Mouse (Mus musculus) intestine, embryonic 15.5 days (tissue): Measurements from ENCODE around the gene Polr2j. TPM values are rescaled to one million over a fixed set of nuclear protein-coding genes. Genes with fewer than 3 reads are reported as not detected.
A peak's percentile ranks its signal among the peaks of the same experiment; 100 is the strongest.
"Not testable (repeated sequence)": the region's sequence is repeated elsewhere in the genome, so short reads cannot be mapped to it uniquely, and the experiment has no call there.

Experiments used
- ATAC-seq: fragments of 200-750 bp; cut with Nextera tagmentation; 2 replicates; pipeline ENCODE4 v1.8.0; 2017; ENCODE audit warnings: moderate TSS enrichment, moderate library complexity
- H3K27ac ChIP-seq: fragments of 300-500 bp; sonication (generic); 2 replicates; pipeline ENCODE4 v1.5.1; 2015; ENCODE audit warnings: mild to moderate bottlenecking, inconsistent platforms
- H3K27me3 ChIP-seq: fragments of 300-500 bp; sonication (generic); replicated peaks from 2 replicates; pipeline ENCODE4 v1.6.1; 2015; ENCODE audit warnings: inconsistent platforms
- H3K36me3 ChIP-seq: fragments of 300-500 bp; sonication (generic); 2 replicates; pipeline ENCODE4 v1.6.1; 2015; ENCODE audit warnings: inconsistent platforms
- H3K4me1 ChIP-seq: fragments of 300-500 bp; sonication (generic); replicated peaks from 2 replicates; pipeline ENCODE4 v1.6.1; 2015; ENCODE audit warnings: inconsistent platforms
- H3K4me2 ChIP-seq: fragments of 300-500 bp; sonication (generic); replicated peaks from 2 replicates; pipeline ENCODE4 v1.6.1; 2015; ENCODE audit warnings: mild to moderate bottlenecking, inconsistent platforms
- H3K4me3 ChIP-seq: fragments of 300-500 bp; sonication (generic); replicated peaks from 2 replicates; pipeline ENCODE4 v1.5.1; 2015; ENCODE audit warnings: inconsistent platforms
- H3K9ac ChIP-seq: fragments of 300-500 bp; sonication (generic); 2 replicates; pipeline ENCODE4 v1.6.1; 2015; ENCODE audit warnings: inconsistent platforms
- H3K9me3 ChIP-seq: fragments of 300-500 bp; sonication (generic); 2 replicates; pipeline ENCODE4 v1.6.1; 2016; ENCODE audit warnings: inconsistent platforms
- WGBS: fragments of 180-500 bp; shearing (Covaris S2); methylation state at CpG from one replicate; pipeline ENCODE4 v1.1.7; 2015; 5-methylcytosine and 5-hydroxymethylcytosine counted together
- polyA plus RNA-seq: library from polyadenylated mRNA; unstranded; fragments of >200 nt; fragmentation: Nextera tagmentation; extraction: Ambion mirVana; gene quantifications from 2 replicates; pipeline ENCODE4 v1.2.1, GENCODE M21; 2015

Polr2j gene
- polyA plus RNA-seq, 1 experiment from 2014 or later = 236 TPM

- not testable (repeated sequence) for ATAC-seq, H3K9me3 ChIP-seq, H3K9ac ChIP-seq, H3K36me3 ChIP-seq, H3K27ac ChIP-seq, H3K4me3 ChIP-seq, H3K27me3 ChIP-seq, H3K4me2 ChIP-seq
- WGBS = 43% methylated on average over 4 of the region's 4 CpGs
- H3K4me1 ChIP-seq = peaks cover 17% of the 10 kb centered on the region
Measured at GRCm38 (mm10) chr5:136113546-136113945, 2.9 kb upstream of the Polr2j start.

DNA sequence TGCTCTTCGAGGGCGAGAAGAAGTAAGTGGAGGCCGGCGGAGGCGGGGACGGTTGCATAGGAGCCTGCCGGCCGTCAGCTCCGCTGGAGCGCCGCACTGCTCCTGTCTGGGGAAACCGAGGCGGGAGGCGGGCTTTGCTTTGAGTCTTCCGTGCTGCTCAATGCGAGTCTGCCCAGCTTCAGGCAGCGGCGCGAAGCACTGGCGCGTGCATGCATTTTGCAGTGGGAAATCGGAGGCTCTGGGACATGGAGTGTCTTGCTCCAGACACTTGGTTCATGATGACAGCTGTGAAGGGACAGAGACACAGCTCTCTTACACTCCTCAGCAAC lies 317 bp downstream of the Polr2j start:
- H3K4me2 ChIP-seq = peak overlapping the region; percentile 90
- H3K9ac ChIP-seq = peak overlapping the region; percentile 95
- H3K4me3 ChIP-seq = peak overlapping the region; percentile 99
- no peaks in the 10 kb centered on the region for H3K9me3 ChIP-seq
- peak; percentile 75 for ATAC-seq
- peaks cover 17% of the 10 kb centered on the region for H3K4me1 ChIP-seq
- H3K27me3 ChIP-seq = no peaks in the 10 kb centered on the region
- peaks cover 11% of the 10 kb centered on the region; the same call in 1 of the 2 replicates for H3K36me3 ChIP-seq
- WGBS = 0% methylated on average over 22 of the region's 22 CpGs
- H3K27ac ChIP-seq = peak overlapping the region; percentile 71; the same call in 1 of the 2 replicates

- H3K9ac ChIP-seq = no peak overlapping the region
- H3K9me3 ChIP-seq = no peaks in the 10 kb centered on the region
- no peaks in the 10 kb centered on the region for H3K27me3 ChIP-seq
- no peak overlapping the region for H3K27ac ChIP-seq
- H3K4me1 ChIP-seq = peaks cover 11% of the 10 kb centered on the region
- no peak for ATAC-seq
- no peak overlapping the region for H3K4me2 ChIP-seq
- H3K36me3 ChIP-seq = peaks cover 42% of the 10 kb centered on the region
- no peak overlapping the region for H3K4me3 ChIP-seq
- WGBS = 82% methylated on average over 10 of the region's 10 CpGs
Measured at GRCm38 (mm10) chr5:136122165-136122564, 5.7 kb downstream of the Polr2j start.

GRCm38 (mm10) chr5:136135571-136136291 lies 19.3 kb downstream of the Polr2j start, which contains the start of the genes Lrwd1 and Alkbh4:
Lrwd1 (minus strand) TSS chr5:136136074.
Alkbh4 (plus strand) TSS chr5:136136146.
- Histone ChIP-seq H3K4me1 (peaks cover 7% of the 10 kb centered on the region), H3K9me3 (no peaks in the 10 kb centered on the region), H3K27me3 (no peaks in the 10 kb centered on the region), H3K36me3 (peaks cover 29% of the 10 kb centered on the region), H3K4me2 (peak within 1 kb of the TSS; percentile 72), H3K9ac (peak within 1 kb of the TSS; percentile 75), H3K4me3 (peak within 1 kb of the TSS; percentile 64), H3K27ac (peak within 1 kb of the TSS; percentile 57; the same call in 1 of the 2 replicates)
- WGBS = under 1% methylated on average over 60 of the region's 60 CpGs
- ATAC-seq = peak; percentile 96

DNA sequence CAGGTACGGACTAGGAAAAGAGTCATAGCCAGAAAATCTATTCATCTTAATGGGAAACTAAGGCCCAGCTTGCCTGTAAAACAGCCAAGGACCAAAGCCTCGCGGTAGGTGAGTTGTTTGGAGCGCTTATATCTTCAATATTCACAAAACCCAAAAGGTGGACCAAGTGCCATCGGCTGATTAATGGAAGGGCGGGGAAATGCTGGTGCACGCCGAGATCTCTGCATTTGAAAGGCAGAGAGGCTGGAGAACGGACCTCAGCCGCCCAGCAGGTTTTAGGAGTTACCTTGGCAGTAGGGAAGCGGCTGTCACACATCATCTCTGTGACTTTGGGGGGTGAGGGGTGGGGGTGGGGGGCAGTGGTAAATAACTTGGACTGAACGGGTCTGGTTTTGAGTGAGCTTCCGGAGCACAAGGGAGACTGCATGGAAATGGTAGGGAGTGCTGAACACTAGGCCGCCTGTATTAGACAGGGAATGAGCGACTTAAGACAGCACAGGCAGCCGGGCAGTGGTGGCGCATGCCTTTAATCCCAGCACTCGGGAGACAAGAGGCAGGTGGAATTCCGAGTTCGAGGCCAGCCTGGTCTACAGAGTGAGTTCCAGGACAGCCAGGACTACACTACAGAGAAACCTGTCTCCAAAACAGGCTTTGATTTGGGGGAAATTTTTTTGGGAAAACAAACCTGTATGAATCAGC lies 20.0 kb downstream of the Polr2j start:
- Histone ChIP-seq H3K4me3 (peak overlapping the region; percentile 64), H3K9ac (peak overlapping the region; percentile 58), H3K36me3 (peaks cover 29% of the 10 kb centered on the region), H3K27ac (peak overlapping the region; percentile 1; the same call in 1 of the 2 replicates), H3K4me1 (peaks cover 7% of the 10 kb centered on the region), H3K27me3 (no peaks in the 10 kb centered on the region), H3K9me3 (no peaks in the 10 kb centered on the region), H3K4me2 (peak overlapping the region; percentile 72)
- 6% methylated on average over 20 of the region's 20 CpGs for WGBS
- ATAC-seq = peak; percentile 9; the same call in 1 of the 2 replicates

DNA sequence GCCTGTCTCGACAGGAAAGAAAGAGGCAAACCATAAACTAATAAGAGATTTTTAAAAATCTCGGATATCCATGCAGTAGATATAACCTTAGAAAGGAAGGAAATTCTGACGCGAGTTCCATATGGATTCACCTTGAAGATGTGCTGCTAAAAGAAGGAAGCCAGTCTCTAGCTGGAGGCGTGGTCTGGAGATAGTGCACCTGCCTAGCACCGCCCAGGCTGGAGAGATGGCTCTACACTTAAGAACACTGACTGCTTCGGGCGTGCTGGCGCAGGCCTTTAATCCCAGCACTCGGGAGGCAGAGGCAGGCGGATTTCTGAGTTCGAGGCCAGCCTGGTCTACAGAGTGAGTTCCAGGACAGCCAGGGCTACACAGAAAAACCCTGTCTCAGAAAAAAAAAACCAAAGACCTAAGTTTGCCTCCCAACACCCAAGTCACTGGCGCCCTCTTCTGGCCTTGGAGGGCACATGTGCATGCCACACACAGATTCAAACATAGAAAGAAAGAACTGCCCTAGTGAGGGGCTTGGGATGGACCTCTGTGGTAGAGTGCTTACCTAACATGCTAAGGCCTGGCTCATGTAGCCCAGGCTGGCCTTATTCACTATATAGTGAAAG lies 21.3 kb downstream of the Polr2j start:
- Histone ChIP-seq H3K36me3 (peaks cover 26% of the 10 kb centered on the region), H3K4me2 (no peak overlapping the region), H3K27ac (no peak overlapping the region), H3K4me1 (peaks cover 7% of the 10 kb centered on the region), H3K27me3 (no peaks in the 10 kb centered on the region), H3K4me3 (no peak overlapping the region), H3K9ac (no peak overlapping the region), H3K9me3 (no peaks in the 10 kb centered on the region)
- WGBS = 74% methylated on average over 13 of the region's 13 CpGs
- ATAC-seq = no peak

DNA sequence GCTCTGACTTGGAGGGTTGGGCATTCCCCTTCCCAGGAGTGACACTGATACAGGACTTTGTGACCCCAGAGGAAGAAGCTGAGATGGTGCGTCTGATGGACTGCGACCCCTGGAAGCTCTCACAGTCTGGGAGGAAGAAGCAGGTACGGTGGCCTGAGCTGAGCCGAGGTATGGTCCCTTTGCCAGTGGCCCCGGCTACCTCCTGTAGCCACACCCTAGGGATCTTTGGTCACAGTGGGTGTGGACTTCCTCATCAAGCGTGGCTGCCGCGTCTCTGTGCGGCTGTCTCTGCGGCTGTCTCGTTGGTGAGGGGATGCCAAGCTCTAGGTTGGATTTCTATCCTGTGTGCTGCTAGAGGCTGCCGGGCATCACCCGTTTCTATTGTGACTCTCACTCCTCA lies 23.0 kb downstream of the Polr2j start:
- Histone ChIP-seq H3K27me3 (no peaks in the 10 kb centered on the region), H3K27ac (no peak overlapping the region), H3K4me1 (peaks cover 7% of the 10 kb centered on the region), H3K4me3 (no peak overlapping the region), H3K4me2 (no peak overlapping the region), H3K36me3 (peaks cover 22% of the 10 kb centered on the region), H3K9ac (no peak overlapping the region), H3K9me3 (no peaks in the 10 kb centered on the region)
- WGBS = 89% methylated on average over 13 of the region's 13 CpGs
- ATAC-seq = no peak

DNA sequence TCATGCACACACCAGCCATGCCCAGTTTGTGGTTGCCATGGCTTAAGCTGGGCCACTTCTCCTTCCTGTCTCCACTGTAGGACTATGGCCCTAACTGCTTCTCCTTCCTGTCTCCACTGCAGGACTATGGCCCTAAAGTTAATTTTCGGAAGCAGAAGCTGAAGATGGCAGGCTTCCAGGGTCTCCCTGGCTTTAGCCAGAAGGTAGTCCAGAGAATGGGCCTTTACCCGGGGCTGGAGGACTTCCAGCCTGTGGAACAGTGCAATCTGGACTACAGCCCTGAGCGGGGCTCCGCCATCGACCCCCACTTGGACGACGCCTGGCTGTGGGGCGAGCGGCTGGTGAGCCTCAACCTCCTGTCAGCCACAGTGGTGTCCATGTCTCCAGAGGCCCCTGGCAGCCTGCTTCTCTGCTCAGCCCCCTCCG lies 23.6 kb downstream of the Polr2j start:
- no peak for ATAC-seq
- Histone ChIP-seq H3K4me1 (peaks cover 2% of the 10 kb centered on the region), H3K4me3 (no peak overlapping the region), H3K27me3 (no peaks in the 10 kb centered on the region), H3K36me3 (peaks cover 22% of the 10 kb centered on the region), H3K27ac (no peak overlapping the region), H3K4me2 (no peak overlapping the region), H3K9ac (no peak overlapping the region), H3K9me3 (no peaks in the 10 kb centered on the region)
- WGBS = 89% methylated on average over 10 of the region's 10 CpGs

GRCm38 (mm10) chr5:136142746-136143145 lies 26.3 kb downstream of the Polr2j start:
- ATAC-seq = no peak
- H3K4me2 ChIP-seq = no peak overlapping the region
- 84% methylated on average over 5 of the region's 5 CpGs for WGBS

GRCm38 (mm10) chr5:136143161-136143755 lies 26.8 kb downstream of the Polr2j start:
- Histone ChIP-seq H3K36me3 (peaks cover 18% of the 10 kb centered on the region), H3K9me3 (no peaks in the 10 kb centered on the region), H3K4me1 (no peaks in the 10 kb centered on the region), H3K4me3 (no peak overlapping the region), H3K27ac (no peak overlapping the region), H3K27me3 (no peaks in the 10 kb centered on the region), H3K4me2 (no peak overlapping the region), H3K9ac (no peak overlapping the region)
- no peak for ATAC-seq
- WGBS = 85% methylated on average over 6 of the region's 6 CpGs

More at GRCm38 (mm10) chr5:136142746-136143145, 26.3 kb downstream of the Polr2j start:
- Histone ChIP-seq H3K27ac (no peak overlapping the region), H3K27me3 (no peaks in the 10 kb centered on the region), H3K4me3 (no peak overlapping the region), H3K9ac (no peak overlapping the region), H3K36me3 (peaks cover 22% of the 10 kb centered on the region), H3K4me1 (no peaks in the 10 kb centered on the region), H3K9me3 (no peaks in the 10 kb centered on the region)

DNA sequence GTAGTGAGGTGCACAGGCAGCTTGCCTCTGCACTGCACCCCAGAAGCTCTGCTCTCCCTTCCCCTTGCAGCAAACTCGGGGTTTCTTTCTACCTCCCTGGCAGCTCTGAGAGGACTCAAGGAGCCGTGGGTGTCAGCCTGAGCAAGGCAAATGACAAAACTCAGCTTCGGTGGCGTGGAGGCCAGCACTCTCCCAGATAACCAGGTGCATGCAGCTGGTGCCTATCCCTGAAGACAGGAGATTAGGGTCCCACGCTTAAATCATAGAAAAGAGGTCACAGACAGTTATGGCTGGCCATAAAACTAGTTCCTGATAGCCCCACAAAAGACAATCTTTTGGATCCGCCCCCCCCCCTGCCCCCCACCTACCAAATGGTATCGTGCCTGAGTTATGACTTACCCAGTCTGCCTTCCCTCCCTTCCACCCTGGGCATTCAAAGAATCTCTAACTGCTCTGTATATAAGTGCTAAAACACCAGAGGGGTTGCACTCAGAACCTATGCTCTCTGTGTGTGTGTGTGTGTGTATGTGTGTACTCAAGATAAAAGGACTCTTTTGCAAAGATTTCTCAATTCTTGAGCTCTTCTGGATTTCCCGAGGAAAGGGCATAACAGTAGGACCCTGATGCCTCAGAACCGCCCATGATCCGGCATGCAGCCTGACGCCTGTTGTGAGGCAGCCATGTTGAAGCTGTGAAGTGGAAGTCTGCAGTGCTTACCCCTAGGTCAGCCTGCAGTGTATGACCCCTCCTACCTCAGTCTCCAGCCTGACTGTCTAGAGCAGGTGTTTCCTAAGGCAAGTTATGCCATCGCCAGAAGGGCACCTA lies 28.4 kb downstream of the Polr2j start:
- Histone ChIP-seq H3K4me3 (no peak overlapping the region), H3K9ac (no peak overlapping the region), H3K9me3 (no peaks in the 10 kb centered on the region), H3K4me2 (no peak overlapping the region), H3K36me3 (peaks cover 13% of the 10 kb centered on the region), H3K27ac (no peak overlapping the region), H3K27me3 (no peaks in the 10 kb centered on the region), H3K4me1 (no peaks in the 10 kb centered on the region)
- 34% methylated on average over 12 of the region's 12 CpGs for WGBS
- ATAC-seq = no peak
